Mouse (Mus musculus): Measurements from ENCODE around the gene Elmod2.

Elmod2 gene

GRCm38 (mm10) chr8:83272464-83272863 lies 59.8 kb downstream of the Elmod2 start:
- DNase-seq, result no peak

DNA sequence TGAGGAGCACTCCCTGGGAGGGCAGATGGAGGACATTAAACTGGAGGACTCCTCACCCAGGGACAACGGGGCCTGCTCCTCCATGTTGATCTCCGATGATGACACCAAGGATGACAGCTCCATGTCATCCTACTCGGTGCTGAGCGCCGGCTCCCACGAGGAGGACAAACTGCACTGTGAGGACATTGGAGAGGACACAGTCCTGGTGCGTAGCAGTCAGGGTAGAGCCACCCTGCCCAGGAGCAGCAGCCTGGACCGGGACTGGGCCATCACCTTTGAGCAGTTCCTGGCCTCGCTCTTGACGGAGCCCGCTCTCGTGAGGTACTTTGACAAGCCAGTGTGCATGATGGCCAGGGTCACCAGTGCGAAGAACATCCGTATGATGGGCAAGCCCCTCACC lies 61.1 kb downstream of the Elmod2 start:
- DNase-seq, result no peak

All from thymus, postnatal 36 days (tissue).